Mouse (Mus musculus): ENCODE data around the gene Tdo2.
A peak's percentile ranks its signal among the peaks of the same experiment; 100 is the strongest.

Tdo2 gene

DNA sequence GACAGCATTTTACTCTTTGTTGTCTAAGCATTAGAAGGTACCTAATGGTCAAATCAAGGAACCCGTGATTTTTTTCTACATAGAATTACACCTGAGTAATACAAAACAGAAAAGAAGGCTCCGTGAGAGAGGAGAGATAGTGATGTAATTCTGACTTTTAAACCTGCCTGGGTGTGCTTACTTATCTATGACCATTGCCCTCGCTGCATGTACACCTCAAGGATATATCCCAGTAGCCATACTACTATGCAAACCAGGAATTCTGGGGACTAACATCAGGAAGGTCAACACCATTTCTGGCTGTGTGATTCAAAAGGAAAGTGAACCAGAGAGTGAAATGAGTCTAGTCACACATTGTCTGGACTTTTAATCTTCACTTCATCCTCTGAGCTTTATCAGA, 33.7 kb downstream of the Tdo2 start:
- no peak for DNase-seq

DNA sequence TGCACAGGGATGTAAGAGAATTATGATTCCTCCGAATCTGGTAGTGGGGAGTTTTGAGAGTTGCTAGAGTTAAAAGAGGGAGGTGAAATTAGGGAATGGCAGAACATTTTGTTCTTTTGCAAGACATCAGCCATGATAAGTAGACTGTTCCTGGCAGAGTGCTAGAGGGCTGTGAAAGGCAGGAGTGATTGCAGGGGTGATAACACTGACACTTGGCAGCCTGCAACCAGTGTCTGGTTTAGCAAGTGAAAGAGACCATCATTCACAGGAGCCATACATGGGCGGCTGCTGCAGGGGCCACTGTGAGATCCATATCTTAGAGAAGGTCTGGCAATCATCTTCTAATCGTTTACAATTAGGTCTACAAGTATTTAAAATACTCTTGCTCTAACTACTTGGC, 37.1 kb downstream of the Tdo2 start:
- DNase-seq: no peak

DNA sequence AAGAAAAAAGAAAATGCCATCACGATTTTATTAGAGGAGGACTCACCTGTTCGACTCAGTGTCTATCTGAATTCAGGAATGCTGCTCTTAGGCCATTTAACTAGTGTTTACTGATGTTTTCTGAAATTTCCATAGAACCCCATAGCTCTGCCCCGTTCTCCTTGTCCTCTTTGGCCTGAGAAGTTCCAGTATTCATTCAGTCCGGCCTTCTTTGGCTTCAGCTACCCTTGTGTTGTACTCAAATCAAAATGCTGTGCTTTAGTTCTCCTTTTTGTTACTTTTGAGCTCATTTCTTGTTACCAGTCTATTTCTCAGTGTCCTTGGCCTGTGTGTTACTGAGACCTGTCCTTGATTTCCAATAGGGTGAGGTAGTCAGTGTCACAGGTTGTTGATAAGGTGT, 42.7 kb downstream of the Tdo2 start:
- no peak for DNase-seq

DNA sequence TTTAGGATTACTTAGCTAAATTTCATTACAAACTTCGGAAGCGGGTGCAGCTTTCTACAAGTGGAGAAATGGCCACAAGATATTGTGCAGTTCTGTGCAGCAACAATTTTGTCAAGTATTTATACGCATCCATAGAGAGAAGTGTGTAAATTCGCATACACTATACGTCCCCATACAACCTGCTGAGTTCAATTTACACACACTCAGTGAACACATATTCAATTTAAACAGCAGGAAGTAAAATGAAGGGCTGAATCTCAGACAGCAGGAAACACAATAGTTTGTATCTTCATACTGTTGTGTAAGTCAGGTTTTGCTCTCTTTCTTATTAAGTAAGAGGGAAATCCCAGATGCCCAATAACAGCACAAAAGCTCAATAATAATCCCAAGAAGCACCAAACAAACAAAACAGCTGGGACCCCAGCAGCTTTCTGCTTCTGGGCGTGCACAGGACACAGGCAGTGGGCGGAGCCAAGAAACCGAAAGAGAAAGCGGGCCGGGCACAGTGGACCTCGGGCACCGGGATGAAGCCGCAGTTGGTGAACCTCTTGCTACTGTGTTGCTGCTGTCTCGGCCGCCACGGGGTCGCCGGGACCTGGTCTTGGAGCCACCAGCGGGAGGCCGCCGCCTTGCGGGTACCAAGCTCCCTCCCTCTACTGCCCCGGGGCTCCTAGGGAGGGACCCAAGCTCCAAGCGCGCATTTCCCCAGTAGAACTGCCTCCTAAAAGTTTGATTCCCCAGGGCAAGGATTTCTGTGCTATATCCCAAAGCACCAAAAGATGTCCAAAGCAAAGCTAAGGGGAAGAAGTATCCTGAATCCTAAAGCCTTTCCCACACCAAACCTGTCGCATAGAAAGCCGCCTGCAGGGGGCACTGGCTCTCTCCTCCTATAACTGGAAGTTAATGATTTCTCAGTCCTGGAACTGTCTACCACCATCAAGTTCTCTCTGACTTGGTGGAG, 43.6 kb downstream of the Tdo2 start, which contains the start of gene Ctso:
Ctso (plus strand) TSS at position 461 of the 961 bp plus-strand sequence.
- peak; percentile 85 to 88 for DNase-seq

DNA sequence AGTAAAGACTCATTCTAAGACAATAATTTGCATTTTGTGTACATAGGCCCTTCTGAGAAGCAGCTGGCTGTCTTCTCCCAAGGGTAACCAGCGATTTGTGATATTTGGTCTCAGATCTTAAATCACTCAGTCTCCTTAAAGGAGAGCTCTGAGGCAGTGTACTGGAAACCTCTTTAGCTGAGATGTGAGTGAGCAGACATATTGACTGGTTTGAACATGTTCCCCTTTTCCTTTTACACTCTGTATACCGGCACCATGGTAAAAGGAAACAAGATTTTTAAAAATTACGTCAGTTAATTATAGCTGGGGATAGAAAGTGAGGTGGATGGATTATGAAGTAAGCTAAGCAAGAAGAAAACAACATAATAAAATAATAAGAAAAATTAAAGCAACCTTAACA, 44.3 kb downstream of the Tdo2 start:
- no peak for DNase-seq

DNA sequence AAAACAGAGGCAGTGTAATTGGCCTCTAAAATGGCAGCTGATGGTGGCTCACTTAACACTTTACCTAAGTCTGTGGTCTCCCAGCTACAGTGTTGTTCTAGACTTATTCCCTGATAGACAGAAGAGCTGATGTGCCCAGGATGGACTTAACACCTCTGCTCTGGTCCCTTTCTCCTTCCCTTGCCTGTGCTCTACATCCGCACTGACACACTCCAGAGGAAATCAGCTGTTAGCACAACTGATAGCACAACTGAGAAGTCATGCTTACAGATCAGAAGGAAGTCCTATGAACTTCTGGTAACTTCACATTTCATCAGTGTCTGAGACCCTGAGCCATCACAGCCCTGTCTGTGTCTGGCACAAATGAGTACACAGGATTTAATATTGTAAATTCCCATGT, 46.9 kb downstream of the Tdo2 start:
- DNase-seq: no peak

DNA sequence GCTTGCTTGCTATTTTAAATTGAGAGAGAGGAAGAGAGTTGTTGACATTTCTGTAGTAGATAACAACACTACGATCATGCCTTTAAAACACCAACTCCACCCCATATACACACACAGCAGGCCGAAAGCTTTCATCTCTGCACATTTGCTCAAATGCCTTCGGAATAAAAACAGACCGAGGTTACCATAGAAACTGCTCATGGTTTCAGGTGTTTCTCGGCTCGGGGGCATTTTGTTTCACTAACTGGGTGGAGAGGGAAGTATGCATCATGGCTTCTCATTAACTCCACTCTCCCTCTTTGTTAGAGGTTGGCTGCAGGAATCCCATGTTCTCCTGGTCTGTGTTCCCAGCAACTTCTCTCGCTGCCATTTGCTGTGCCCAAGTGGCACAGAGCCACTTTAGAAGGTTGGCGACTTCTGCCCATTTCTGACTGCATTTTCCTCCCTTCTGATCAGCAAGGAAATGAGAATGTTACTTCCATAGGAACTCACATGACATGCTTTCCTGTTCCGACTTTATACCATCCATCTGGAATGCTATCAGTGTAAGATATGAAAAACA, 49.2 kb downstream of the Tdo2 start:
- DNase-seq: peak; percentile 21 to 27

DNA sequence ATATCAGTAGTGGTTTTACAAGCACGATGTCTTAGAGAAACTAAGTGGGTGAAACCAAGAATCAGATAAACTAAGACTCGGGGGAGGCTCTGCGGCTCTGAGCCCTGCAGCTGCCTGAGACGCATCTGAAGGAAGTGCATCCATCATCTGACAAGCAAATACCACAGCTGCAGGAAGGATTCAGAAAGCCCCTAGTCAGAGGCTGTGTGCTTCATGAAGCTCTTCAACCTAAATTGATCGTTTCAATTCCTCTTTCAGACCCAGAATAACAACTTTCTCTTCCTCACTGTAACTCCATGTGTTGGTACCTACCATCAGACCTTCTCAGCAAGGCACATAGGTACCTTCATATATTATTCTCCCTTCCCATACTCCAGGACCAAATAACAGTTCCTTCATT, 50.1 kb downstream of the Tdo2 start:
- DNase-seq: no peak

DNA sequence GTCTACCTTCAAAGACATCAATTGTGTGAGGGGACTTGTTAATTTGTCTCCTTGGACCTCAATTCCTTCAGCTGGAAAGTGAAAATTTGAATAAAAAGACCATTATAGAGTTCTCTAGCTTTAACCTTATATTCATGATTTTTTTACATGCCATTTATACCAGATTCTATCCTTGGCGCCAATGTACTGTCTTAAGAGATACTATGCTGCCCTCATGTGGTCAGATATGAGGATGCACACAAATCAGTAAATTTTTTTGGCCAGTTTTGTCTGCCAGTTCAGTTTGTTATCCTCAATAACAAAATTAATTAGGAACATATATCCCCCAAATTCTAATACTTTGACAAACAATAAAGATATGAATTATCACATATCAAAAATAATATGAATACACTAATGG, 51.1 kb downstream of the Tdo2 start:
- DNase-seq: peak; percentile 44 to 60

DNA sequence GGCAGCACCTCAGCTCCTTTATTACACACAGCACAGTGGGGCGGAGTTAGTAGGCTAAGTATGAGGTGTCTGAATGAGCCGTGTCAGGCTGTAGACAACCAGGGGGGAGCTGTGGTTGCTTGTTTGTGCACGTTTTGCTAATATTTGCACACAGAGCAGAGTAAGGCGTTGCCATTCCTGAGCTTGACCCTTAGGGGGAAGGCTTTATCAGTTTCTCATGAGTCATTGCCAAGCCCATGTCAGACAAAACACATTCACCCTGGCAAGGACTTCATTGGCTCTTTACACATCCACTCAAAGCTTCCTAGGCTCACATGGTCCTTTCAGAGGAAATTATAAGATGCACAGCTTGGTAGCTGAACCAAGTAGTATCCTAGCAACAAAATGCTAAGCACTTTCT, 53.1 kb downstream of the Tdo2 start:
- DNase-seq: no peak

DNA sequence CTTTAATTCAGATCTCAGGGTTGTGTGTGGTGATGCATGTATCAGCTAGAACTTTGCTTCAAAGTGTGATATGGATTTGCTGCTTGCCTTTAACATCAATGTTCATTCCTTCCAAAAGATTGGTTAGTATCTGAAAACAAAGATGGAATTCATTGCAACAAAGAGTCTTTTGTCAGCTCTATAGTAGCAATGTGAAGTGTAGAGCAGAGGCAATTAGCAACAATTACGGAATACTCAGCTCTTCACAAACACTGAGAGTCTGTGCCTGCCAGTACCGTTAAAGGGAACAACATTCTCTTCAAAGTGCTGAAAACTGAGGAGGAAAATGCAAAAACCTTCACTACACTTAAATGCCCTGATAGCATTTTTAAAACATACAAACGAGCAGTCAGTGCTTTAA, 56.3 kb downstream of the Tdo2 start:
- DNase-seq: no peak

DNA sequence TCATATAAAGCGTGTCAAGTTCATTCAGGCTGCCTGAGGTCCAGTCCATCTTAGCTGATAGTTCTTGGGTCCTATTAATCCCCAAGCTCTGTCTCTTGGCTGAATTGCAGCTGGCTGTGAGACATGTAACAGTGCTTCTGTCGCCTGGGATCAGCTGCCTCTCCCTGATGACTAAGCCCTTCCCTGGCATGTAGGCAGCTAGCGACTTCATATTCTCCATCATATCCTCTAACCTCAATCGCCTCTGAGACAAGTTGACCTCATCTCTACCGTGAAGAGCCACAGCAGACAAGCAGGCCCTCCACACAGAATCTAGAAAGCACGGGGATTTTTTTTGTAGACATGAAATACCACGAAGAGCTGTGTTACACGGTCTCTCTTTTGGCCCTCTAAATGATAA, 57.8 kb downstream of the Tdo2 start:
- DNase-seq: no peak

DNA sequence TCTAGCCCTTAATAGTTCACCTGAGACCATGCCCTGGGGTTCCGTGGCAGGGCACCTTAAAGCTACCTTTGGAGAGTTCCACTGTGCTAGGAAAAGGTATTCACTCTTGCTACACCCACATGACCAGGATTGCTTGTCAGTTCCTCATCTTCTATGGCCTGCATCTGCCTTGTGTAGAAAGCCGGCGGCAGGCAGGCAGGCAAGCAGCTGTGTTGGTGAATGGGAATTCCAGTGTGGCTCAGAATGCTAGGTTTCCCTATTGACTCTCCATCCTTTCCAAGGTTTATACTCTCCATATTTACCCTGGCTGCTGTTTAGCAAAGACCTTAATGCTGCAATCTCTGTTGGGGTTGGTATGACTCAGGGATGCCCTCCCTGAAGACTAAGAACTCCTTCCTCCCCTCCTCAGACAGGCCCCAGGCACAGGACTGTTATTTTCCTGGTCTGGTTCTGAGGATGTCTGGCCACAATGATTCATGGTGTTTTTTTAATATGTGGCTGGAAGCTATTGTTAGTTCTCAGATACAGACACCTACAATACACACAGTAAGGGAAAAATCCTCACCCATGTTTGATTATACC, 58.6 kb downstream of the Tdo2 start:
- DNase-seq: no peak

DNA sequence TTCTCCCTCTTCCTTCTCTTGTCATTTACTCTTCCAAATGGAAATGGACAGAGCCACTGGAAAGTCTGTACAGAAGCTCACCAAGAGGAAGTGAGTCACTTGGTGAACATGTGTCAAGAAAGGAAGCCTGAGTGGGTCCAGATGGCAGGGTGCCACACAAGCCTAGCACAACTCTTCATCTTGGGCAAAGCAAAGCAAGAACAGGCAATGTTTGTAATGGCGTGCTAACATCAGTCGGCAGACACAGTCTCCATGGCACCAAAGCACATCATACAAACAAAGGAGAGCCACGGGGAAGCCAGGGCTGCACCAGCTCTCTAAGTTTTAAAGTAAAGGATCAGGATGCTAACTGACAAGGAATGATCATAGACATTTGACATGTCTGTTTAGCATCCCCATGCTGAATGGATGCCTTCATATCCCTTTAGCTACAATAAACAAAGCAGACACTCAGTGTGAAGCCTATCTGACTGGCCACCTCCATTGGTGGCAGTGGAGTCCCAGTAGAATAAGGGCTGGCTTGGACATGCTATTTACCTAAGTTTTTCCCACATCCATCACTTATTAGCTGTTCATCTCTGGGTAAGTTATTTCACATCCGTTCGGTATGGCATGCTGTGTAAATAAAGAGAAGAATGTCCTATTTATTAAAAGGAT, 59.8 kb downstream of the Tdo2 start:
- DNase-seq: no peak

DNA sequence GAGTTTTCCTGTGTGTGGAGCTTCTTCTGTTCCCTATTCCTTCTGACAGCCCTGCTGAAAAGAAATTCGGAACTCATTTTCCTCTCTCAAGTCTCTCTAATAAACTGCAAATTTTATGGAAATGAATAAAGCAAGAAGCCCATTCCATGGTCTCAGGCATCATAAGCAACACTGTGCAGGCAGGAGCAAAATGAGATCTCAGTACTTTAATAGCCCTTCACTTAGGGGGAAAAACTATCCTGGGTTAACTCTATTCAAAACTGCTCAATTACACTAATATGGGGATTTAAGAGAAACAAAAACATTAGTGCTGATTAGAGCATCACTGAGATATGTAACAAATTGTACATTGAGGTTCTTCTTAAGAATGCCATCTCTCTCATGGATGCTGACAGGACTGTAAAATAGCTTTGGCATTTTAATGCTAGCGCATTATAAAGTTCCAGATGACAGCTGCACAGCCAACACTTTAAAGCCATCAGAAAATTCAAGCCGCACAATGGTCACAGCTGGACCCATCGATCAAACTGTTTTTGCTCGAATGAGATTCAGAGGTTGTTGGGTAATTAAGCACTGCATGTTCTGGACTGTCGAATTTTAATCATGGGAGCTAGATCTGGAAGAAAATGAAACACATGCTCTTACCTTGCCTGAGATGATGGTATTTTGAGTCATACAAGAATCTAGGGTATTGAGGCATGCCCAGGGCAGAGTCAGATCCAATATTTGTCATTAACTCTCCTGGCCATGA, 65.5 kb downstream of the Tdo2 start:
- no peak for DNase-seq

All from cerebellum, adult 18-20 months (tissue).